Mouse (Mus musculus): Measurements from ENCODE around the gene Gpc6. TPM values are rescaled to one million over a fixed set of nuclear protein-coding genes. Genes with fewer than 3 reads are reported as not detected.

The Gpc6 gene
- polyA plus RNA-seq, 1 experiment from 2014 or later, result 86.1 TPM

DNA sequence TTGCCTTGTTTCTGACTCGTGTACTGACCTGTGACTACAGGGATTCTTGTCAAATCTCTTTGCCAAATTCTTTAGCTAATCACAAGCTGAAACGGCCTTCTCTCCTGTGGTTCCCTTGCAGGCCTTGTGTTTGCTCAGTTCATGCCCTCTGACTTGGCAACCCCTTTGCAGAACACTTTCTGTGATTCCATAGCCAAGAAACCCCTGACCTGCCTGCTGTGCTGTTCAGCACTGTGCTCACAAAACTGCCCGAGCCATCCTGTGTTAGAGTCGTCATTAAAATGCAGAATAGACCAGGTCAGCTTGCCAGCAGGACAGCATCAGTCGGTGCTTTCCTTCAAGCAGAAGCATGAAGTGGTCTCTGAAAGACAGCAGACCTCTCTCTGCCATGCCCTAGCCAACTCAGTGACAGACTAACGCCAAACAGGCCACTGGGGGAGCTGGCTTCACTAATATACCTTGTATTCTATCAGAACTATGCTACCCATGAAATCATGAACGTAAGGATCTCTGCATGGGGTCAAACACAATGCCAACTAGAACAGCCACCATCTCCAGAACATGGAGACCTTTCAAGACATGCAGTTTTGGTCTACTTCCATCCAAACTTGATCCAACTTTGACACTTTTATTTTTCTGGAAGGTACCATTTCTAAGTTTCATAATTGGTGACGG is 459.1 kb downstream of the Gpc6 start:
- Histone ChIP-seq H3K27me3 (ENCODE audit: control insufficient read depth, insufficient read depth, low read length) (no peaks in the 10 kb centered on the region), H3K4me2 (replicated peaks; ENCODE audit: low read depth, low read length) (no peak overlapping the region), H3K4me1 (ENCODE audit: control insufficient read depth, insufficient read depth, low read length) (peaks cover 8% of the 10 kb centered on the region; the same call in 1 of the 2 replicates), H3K4me3 (ENCODE audit: low read depth, low read length) (no peak overlapping the region), H3K27ac (ENCODE audit: low read length) (no peak overlapping the region), H3K9me3 (ENCODE audit: control insufficient read depth, low read depth, low read length) (no peaks in the 10 kb centered on the region), H3K9ac (replicated peaks; ENCODE audit: low read depth, low read length) (no peak overlapping the region), H3K36me3 (ENCODE audit: control insufficient read depth, insufficient read depth, low read length) (no peaks in the 10 kb centered on the region)
- WGBS, result 59% methylated on average over 8 of the region's 8 CpGs
- no peak; the same call in 1 of the 2 replicates for ATAC-seq (ENCODE audit: insufficient number of reproducible peaks, insufficient read depth, low FRiP score, low read depth)

DNA sequence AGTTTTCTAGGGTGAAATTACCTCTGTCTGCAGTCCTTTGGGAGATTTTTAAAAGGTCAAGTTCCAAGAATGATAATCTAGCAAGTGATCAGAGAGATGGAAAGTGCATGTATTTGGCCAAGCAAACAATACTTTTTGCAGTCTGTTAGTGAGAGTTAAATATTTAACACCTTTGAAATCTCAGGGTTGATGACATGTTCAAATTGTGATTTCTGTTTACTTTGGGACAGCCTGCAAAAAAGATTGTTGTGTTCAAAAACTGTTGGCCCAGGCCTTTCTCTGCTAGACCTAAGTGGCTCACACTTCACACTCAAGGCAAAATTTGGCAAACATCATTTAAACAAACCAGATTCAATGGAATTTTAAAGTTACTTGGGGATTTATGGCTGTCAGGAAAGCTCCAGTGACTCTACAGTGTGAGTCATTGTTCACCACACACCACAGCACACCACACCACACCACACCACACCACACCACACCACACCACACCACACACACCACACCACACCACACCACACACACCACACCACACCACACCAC is 460.7 kb downstream of the Gpc6 start:
- Histone ChIP-seq H3K9me3 (ENCODE audit: control insufficient read depth, low read depth, low read length) (no peaks in the 10 kb centered on the region), H3K4me1 (ENCODE audit: control insufficient read depth, insufficient read depth, low read length) (peaks cover 2% of the 10 kb centered on the region; the same call in 1 of the 2 replicates), H3K9ac (replicated peaks; ENCODE audit: low read depth, low read length) (no peak overlapping the region), H3K27ac (ENCODE audit: low read length) (no peak overlapping the region), H3K27me3 (ENCODE audit: control insufficient read depth, insufficient read depth, low read length) (no peaks in the 10 kb centered on the region), H3K4me2 (replicated peaks; ENCODE audit: low read depth, low read length) (no peak overlapping the region), H3K36me3 (ENCODE audit: control insufficient read depth, insufficient read depth, low read length) (no peaks in the 10 kb centered on the region), H3K4me3 (ENCODE audit: low read depth, low read length) (no peak overlapping the region)
- no peak for ATAC-seq (ENCODE audit: insufficient number of reproducible peaks, insufficient read depth, low FRiP score, low read depth)

DNA sequence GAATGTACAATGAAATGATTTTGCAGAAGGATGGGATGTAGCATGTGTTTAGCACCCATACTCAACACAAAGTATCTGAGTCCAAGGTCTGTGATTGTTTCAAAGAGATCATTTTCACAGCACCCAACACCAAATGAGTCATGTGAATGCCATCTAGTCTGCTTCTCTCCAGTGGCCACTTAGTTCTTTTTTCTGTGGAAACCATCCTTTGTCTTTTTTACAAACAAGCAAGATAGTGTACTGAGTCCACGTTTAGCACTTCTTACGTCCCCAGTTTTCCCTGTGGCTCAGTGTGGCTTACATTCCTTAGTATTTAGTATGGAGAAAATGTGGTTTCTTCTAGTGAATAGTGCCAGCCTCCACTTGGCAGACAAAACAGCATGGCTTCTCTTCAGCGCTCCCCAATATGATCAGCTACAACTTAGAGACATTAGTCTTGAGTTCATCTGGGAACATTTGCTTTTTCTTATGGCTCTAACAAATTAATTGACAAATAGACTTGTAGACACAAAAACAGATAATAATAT is 465.7 kb downstream of the Gpc6 start:
- Histone ChIP-seq H3K9me3 (ENCODE audit: control insufficient read depth, low read depth, low read length) (no peaks in the 10 kb centered on the region), H3K27me3 (ENCODE audit: control insufficient read depth, insufficient read depth, low read length) (no peaks in the 10 kb centered on the region), H3K36me3 (ENCODE audit: control insufficient read depth, insufficient read depth, low read length) (no peaks in the 10 kb centered on the region), H3K4me1 (ENCODE audit: control insufficient read depth, insufficient read depth, low read length) (no peaks in the 10 kb centered on the region), H3K9ac (replicated peaks; ENCODE audit: low read depth, low read length) (no peak overlapping the region), H3K27ac (ENCODE audit: low read length) (no peak overlapping the region), H3K4me2 (replicated peaks; ENCODE audit: low read depth, low read length) (no peak overlapping the region), H3K4me3 (ENCODE audit: low read depth, low read length) (no peak overlapping the region)
- no peak for ATAC-seq (ENCODE audit: insufficient number of reproducible peaks, insufficient read depth, low FRiP score, low read depth)
- WGBS, result 82% methylated on average over 3 of the region's 3 CpGs

DNA sequence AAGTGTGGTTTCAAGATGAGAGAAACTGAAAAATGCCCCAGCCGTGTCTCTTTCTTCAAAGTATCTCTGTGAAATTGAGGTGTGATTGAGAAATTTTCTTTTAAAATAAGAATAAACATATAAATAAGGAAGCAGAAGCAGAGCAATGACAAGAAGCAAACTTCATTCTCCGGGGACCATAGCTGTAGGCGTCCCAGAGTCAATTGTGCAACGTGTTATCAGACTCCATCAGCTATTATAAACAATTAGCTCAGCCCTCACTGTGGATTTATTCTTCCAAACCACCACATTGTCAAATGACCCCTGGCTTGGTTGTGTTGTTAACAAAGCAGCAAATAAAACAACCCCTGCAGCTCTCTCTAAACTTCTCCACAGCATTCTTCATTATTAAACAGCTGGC is 466.3 kb downstream of the Gpc6 start:
- no peaks in the 10 kb centered on the region for H3K9me3 ChIP-seq (ENCODE audit: control insufficient read depth, low read depth, low read length)
- no peak overlapping the region for H3K4me3 ChIP-seq (ENCODE audit: low read depth, low read length)
- H3K9ac ChIP-seq (replicated peaks; ENCODE audit: low read depth, low read length), result no peak overlapping the region
- no peaks in the 10 kb centered on the region for H3K27me3 ChIP-seq (ENCODE audit: control insufficient read depth, insufficient read depth, low read length)
- H3K4me2 ChIP-seq (replicated peaks; ENCODE audit: low read depth, low read length), result no peak overlapping the region
- ATAC-seq (ENCODE audit: insufficient number of reproducible peaks, insufficient read depth, low FRiP score, low read depth), result no peak
- 43% methylated on average over 4 of the region's 4 CpGs for WGBS
- H3K27ac ChIP-seq (ENCODE audit: low read length), result no peak overlapping the region
- no peaks in the 10 kb centered on the region for H3K36me3 ChIP-seq (ENCODE audit: control insufficient read depth, insufficient read depth, low read length)
- no peaks in the 10 kb centered on the region for H3K4me1 ChIP-seq (ENCODE audit: control insufficient read depth, insufficient read depth, low read length)

DNA sequence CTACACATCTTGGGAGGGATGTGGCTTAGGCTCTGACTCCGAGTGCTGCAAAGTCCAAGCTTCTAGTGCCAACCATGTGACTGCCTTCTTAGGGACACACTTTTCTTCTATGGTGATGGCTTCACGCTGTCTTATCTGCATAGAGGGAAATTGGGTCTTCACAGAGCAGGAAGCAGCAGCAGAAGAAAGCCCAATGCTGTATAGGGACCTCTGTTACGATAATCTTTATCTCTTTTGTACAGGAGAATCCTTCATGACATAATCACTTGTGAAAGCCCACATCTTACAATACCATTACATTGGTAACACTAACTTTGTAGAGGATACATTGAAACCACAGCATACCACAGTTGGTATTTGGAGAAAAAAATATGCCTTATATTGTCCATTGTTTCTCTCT is 472.1 kb downstream of the Gpc6 start:
- Histone ChIP-seq H3K4me2 (replicated peaks; ENCODE audit: low read depth, low read length) (no peak overlapping the region), H3K36me3 (ENCODE audit: control insufficient read depth, insufficient read depth, low read length) (no peaks in the 10 kb centered on the region), H3K9ac (replicated peaks; ENCODE audit: low read depth, low read length) (no peak overlapping the region), H3K27me3 (ENCODE audit: control insufficient read depth, insufficient read depth, low read length) (no peaks in the 10 kb centered on the region), H3K4me3 (ENCODE audit: low read depth, low read length) (no peak overlapping the region), H3K27ac (ENCODE audit: low read length) (no peak overlapping the region), H3K4me1 (ENCODE audit: control insufficient read depth, insufficient read depth, low read length) (no peaks in the 10 kb centered on the region), H3K9me3 (ENCODE audit: control insufficient read depth, low read depth, low read length) (no peaks in the 10 kb centered on the region)
- WGBS, result 86% methylated on average over 3 of the region's 3 CpGs
- ATAC-seq (ENCODE audit: insufficient number of reproducible peaks, insufficient read depth, low FRiP score, low read depth), result no peak

DNA sequence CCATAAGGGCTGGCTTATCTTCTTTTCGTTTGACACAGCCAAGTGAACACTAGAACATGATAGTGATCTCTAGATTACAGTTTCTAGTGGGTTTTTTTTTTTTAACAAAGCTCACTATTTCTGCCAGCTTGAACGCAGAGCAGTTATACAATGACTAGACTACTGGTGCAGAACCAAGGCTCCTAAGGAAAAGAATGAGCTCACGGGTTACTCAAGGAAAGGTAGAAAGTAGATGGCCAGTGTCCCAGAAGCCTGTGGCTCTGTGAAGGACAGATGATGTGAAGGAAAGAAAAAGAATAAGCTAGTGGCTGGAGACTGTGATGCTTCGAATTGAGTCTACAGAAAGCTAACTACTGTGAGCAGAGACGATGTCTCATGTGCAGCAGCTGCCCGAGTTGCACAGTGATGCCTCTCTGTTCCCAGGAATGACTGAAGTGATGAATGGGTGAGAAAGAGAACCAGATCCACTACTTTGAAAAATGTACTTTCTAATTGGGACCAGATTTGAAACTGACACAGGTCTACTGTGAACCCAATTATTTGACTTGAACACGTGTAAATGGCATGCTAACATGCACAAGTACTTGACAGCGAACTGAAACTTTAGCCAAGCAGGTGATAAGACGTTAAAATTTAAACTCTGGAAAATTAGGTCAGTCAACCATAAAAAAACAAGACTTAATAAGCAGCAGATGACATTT is 482.9 kb downstream of the Gpc6 start:
- H3K4me3 ChIP-seq (ENCODE audit: low read depth, low read length), result no peak overlapping the region
- 69% methylated on average over 9 of the region's 9 CpGs for WGBS
- H3K27ac ChIP-seq (ENCODE audit: low read length), result no peak overlapping the region
- no peak overlapping the region for H3K9ac ChIP-seq (replicated peaks; ENCODE audit: low read depth, low read length)
- no peaks in the 10 kb centered on the region for H3K27me3 ChIP-seq (ENCODE audit: control insufficient read depth, insufficient read depth, low read length)
- H3K9me3 ChIP-seq (ENCODE audit: control insufficient read depth, low read depth, low read length), result no peaks in the 10 kb centered on the region
- H3K4me2 ChIP-seq (replicated peaks; ENCODE audit: low read depth, low read length), result no peak overlapping the region
- ATAC-seq (ENCODE audit: insufficient number of reproducible peaks, insufficient read depth, low FRiP score, low read depth), result no peak
- no peaks in the 10 kb centered on the region for H3K4me1 ChIP-seq (ENCODE audit: control insufficient read depth, insufficient read depth, low read length)
- H3K36me3 ChIP-seq (ENCODE audit: control insufficient read depth, insufficient read depth, low read length), result no peaks in the 10 kb centered on the region

DNA sequence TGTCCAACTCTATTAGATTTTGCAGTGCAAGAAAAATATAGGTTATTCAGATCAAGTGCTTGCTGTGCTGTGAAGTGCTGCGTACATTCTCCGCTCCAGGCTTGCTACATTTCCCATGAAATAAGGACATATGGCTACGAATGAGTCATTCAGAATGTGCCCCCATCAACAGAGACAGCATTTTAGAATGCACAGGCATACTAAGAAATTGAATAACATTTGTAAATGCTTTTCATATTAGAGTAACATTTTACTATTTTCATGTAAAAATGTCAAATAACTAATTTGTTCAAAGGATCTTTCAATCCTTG is 483.4 kb downstream of the Gpc6 start:
- Histone ChIP-seq H3K4me3 (ENCODE audit: low read depth, low read length) (no peak overlapping the region), H3K9me3 (ENCODE audit: control insufficient read depth, low read depth, low read length) (no peaks in the 10 kb centered on the region), H3K4me2 (replicated peaks; ENCODE audit: low read depth, low read length) (no peak overlapping the region), H3K27ac (ENCODE audit: low read length) (no peak overlapping the region), H3K36me3 (ENCODE audit: control insufficient read depth, insufficient read depth, low read length) (no peaks in the 10 kb centered on the region), H3K9ac (replicated peaks; ENCODE audit: low read depth, low read length) (no peak overlapping the region), H3K4me1 (ENCODE audit: control insufficient read depth, insufficient read depth, low read length) (no peaks in the 10 kb centered on the region), H3K27me3 (ENCODE audit: control insufficient read depth, insufficient read depth, low read length) (no peaks in the 10 kb centered on the region)
- 85% methylated on average over 3 of the region's 3 CpGs for WGBS
- ATAC-seq (ENCODE audit: insufficient number of reproducible peaks, insufficient read depth, low FRiP score, low read depth), result no peak

DNA sequence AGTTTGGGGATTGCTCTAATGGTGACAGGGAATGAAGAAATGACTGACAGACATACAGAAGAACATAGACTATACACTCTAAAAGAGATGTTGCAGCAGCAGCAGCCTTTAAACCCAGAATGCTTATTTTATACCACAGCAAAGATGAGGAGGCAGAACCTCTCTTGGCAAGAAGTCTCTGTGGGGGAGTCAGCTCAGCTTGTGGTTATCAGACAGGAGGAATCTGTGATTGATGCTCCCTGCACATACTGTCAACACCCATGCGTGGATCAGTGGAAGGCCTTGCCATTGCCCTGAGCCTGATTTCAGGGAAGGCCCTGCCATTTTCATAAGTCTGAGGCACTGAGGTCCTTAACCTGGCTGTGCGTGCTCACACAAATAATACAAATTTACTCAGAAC is 484.7 kb downstream of the Gpc6 start:
- Histone ChIP-seq H3K27me3 (ENCODE audit: control insufficient read depth, insufficient read depth, low read length) (no peaks in the 10 kb centered on the region), H3K27ac (ENCODE audit: low read length) (no peak overlapping the region), H3K4me2 (replicated peaks; ENCODE audit: low read depth, low read length) (no peak overlapping the region), H3K4me3 (ENCODE audit: low read depth, low read length) (no peak overlapping the region), H3K9me3 (ENCODE audit: control insufficient read depth, low read depth, low read length) (no peaks in the 10 kb centered on the region), H3K4me1 (ENCODE audit: control insufficient read depth, insufficient read depth, low read length) (no peaks in the 10 kb centered on the region), H3K36me3 (ENCODE audit: control insufficient read depth, insufficient read depth, low read length) (no peaks in the 10 kb centered on the region), H3K9ac (replicated peaks; ENCODE audit: low read depth, low read length) (no peak overlapping the region)
- whole genome bisulfite sequencing, result 76% methylated on average over 2 of the region's 2 CpGs
- no peak for ATAC-seq (ENCODE audit: insufficient number of reproducible peaks, insufficient read depth, low FRiP score, low read depth)

Data from stomach, embryonic 14.5 days (tissue).